Mouse (Mus musculus) frontal cortex, postnatal 14 days (tissue): Measurements from ENCODE around the gene Slc4a1.
"Not testable (repeated sequence)": the region's sequence is repeated elsewhere in the genome, so short reads cannot be mapped to it uniquely, and the experiment has no call there.

Experiments used
- DNase-seq, 2 experiments: peaks; one replicate each; pipeline ENCODE4 v3.0.0; 2022; ENCODE audit warnings: low spot score in 2 of 2

Slc4a1 gene

GRCm38 (mm10) chr11:102366103-102366502 is at the start of gene Slc4a1:
Gene Slc4a1 (minus strand): TSS chr11:102366203.
- DNase-seq = not testable (repeated sequence)

- DNase-seq = no peak
These were observed 49.2 kb upstream of the Slc4a1 start for GRCm38 (mm10) chr11:102415034-102415802.

- no peak for DNase-seq
These were observed 47.1 kb upstream of the Slc4a1 start for GRCm38 (mm10) chr11:102413059-102413458.

- peak in 1 of 2 experiments; percentile 85 for DNase-seq
These were observed 45.7 kb upstream of the Slc4a1 start for GRCm38 (mm10) chr11:102411704-102412103.

- DNase-seq = no peak
These were observed 45.1 kb upstream of the Slc4a1 start for GRCm38 (mm10) chr11:102411061-102411460.

- DNase-seq = not testable (repeated sequence)
These were observed 44.3 kb upstream of the Slc4a1 start for GRCm38 (mm10) chr11:102410345-102410744.

GRCm38 (mm10) chr11:102409795-102410330 is 43.9 kb upstream of the Slc4a1 start:
- DNase-seq = no peak

- DNase-seq = no peak
These were observed 43.1 kb upstream of the Slc4a1 start for GRCm38 (mm10) chr11:102408888-102409794.

GRCm38 (mm10) chr11:102408344-102408876 is 42.4 kb upstream of the Slc4a1 start:
- DNase-seq = peak; percentile 96

GRCm38 (mm10) chr11:102407834-102408215 is 41.8 kb upstream of the Slc4a1 start, which contains the start of gene Slc25a39:
Gene Slc25a39 (minus strand): TSS chr11:102407946.
- DNase-seq = no peak

- DNase-seq = peak; percentile 67 to 81
These were observed 41.2 kb upstream of the Slc4a1 start for GRCm38 (mm10) chr11:102406900-102407833.

GRCm38 (mm10) chr11:102406401-102406800 is 40.4 kb upstream of the Slc4a1 start:
- no peak for DNase-seq

- no peak for DNase-seq
These were observed 39.7 kb upstream of the Slc4a1 start for GRCm38 (mm10) chr11:102405544-102406285.

GRCm38 (mm10) chr11:102404161-102405010 is 38.4 kb upstream of the Slc4a1 start:
- DNase-seq = no peak

- DNase-seq = no peak
These were observed 37.7 kb upstream of the Slc4a1 start for GRCm38 (mm10) chr11:102403657-102404056.

- DNase-seq = no peak
These were observed 36.0 kb upstream of the Slc4a1 start for GRCm38 (mm10) chr11:102401898-102402500.

- DNase-seq = no peak
These were observed 34.6 kb upstream of the Slc4a1 start for GRCm38 (mm10) chr11:102400513-102401084.

GRCm38 (mm10) chr11:102399610-102400072 is 33.6 kb upstream of the Slc4a1 start:
- DNase-seq = peak in 1 of 2 experiments; percentile 22
